Mouse (Mus musculus) liver, embryonic 14.5 days (tissue): ENCODE results near the gene Reep3. TPM values are rescaled to one million over a fixed set of nuclear protein-coding genes. Genes with fewer than 3 reads are reported as not detected.

Source experiments
- ATAC-seq: fragments of 200-750 bp; cut with Nextera tagmentation; 2 replicates; pipeline ENCODE4 v1.8.0; 2017; ENCODE audit warnings: moderate number of reproducible peaks, mild to moderate bottlenecking, moderate library complexity; ENCODE audit not compliant: insufficient read depth
- DNase-seq, 3 experiments: peaks; one replicate each; pipeline ENCODE4 v3.0.0-alpha.2; 2012 to 2013; ENCODE audit warnings: low read depth in 3 of 3, low spot score in 3 of 3
- H3K27ac ChIP-seq: fragments of 300-500 bp; sonication (generic); 2 replicates; pipeline ENCODE4 v1.5.1; 2014; ENCODE audit warnings: moderate library complexity, mild to moderate bottlenecking, control low read depth, inconsistent platforms
- H3K27me3 ChIP-seq: fragments of 300-500 bp; sonication (generic); 2 replicates; pipeline ENCODE4 v1.6.1; 2014; ENCODE audit warnings: mild to moderate bottlenecking, low read length, moderate library complexity; ENCODE audit not compliant: control insufficient read depth, insufficient read depth
- H3K36me3 ChIP-seq: fragments of 300-500 bp; sonication (generic); replicated peaks from 2 replicates; pipeline ENCODE4 v1.6.1; 2014; ENCODE audit warnings: low read depth; ENCODE audit not compliant: control insufficient read depth, insufficient read depth
- H3K4me1 ChIP-seq, 2 experiments: fragments of 200-500 bp in 1 of 2; fragments of 300-500 bp in 1 of 2; sonication (generic) in 1 of 2; replicated peaks; 2 replicates each; pipeline ENCODE4 v1.6.1; 2012 to 2014; ENCODE audit warnings: antibody characterized with exemption in 1 of 2, inconsistent platforms in 1 of 2, low read length in 1 of 2; ENCODE audit not compliant: control insufficient read depth in 2 of 2, insufficient read depth in 2 of 2
- H3K4me2 ChIP-seq: fragments of 300-500 bp; sonication (generic); 2 replicates; pipeline ENCODE4 v1.6.1; 2014; ENCODE audit warnings: low read depth, mild to moderate bottlenecking, control low read depth, moderate library complexity
- H3K4me3 ChIP-seq, 2 experiments: fragments of 200-500 bp in 1 of 2; fragments of 300-500 bp in 1 of 2; sonication (generic) in 1 of 2; 2 replicates each; pipeline ENCODE4 v1.5.1; 2012 to 2014; ENCODE audit warnings: low read depth in 2 of 2, low read length in 2 of 2, mild to moderate bottlenecking in 2 of 2, control low read depth in 1 of 2, inconsistent platforms in 1 of 2, moderate library complexity in 1 of 2; ENCODE audit not compliant: insufficient read depth in 1 of 2
- H3K9ac ChIP-seq: fragments of 300-500 bp; sonication (generic); replicated peaks from 2 replicates; pipeline ENCODE4 v1.6.1; 2014; ENCODE audit warnings: mild to moderate bottlenecking, control low read depth, moderate library complexity
- H3K9me3 ChIP-seq: fragments of 300-500 bp; sonication (generic); 2 replicates; pipeline ENCODE4 v1.6.1; 2016; ENCODE audit warnings: low read length, mixed read lengths; ENCODE audit not compliant: control insufficient read depth
- CTCF ChIP-seq: IDR thresholded peaks from 2 replicates; pipeline ENCODE4 v1.5.1; 2016; ENCODE audit warnings: antibody characterized with exemption, low read depth, control low read depth
- EP300 ChIP-seq: IDR thresholded peaks from 2 replicates; pipeline ENCODE4 v1.6.1; 2016; ENCODE audit warnings: antibody characterized with exemption, low read depth
- WGBS: fragments of 180-500 bp; shearing (Covaris S2); extraction: QIAGEN DNeasy Blood & Tissue Kit; methylation state at CpG from one replicate; pipeline ENCODE4 v1.1.7; 2014; ENCODE audit not compliant: insufficient replicate concordance; 5-methylcytosine and 5-hydroxymethylcytosine counted together
- polyA plus RNA-seq, 2 experiments: library from polyadenylated mRNA; depleted of rRNA in 1 of 2; stranded (reverse) in 1 of 2; unstranded in 1 of 2; fragments of >200 nt; fragmentation: Nextera tagmentation in 1 of 2; extraction: Ambion mirVana in 1 of 2; gene quantifications; 2 replicates each; pipeline versions ENCODE4 v1.2.1 to v1.2.3; 2012 to 2014

Reep3 gene
- polyA plus RNA-seq, 2 experiments = 3.9 to 5.1 TPM

DNA sequence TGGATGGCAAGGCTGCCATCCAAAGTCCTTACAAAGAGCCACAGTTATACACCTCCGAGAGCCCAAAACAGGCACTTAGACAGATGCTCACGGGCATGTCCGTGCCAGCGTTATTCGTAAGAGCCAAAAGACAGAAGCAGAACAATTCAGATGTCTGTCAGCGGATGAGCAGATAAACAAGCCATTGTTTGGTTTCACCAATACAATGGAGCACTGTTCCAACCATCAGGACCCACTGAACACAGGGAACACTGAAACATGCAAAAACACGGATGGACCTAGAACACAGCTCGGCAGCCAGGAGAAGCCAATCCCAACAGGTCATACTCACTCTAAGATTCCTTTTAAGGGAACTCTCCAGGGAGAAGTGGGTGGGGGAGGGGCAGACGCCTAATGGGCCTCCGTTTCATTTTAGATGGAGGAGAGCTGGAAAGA is 35.4 kb downstream of the Reep3 start:
- Histone ChIP-seq H3K9me3 (no peaks in the 10 kb centered on the region), H3K27me3 (no peaks in the 10 kb centered on the region), H3K36me3 (no peaks in the 10 kb centered on the region), H3K4me1 (0 out of 4 replicates have a peak, but pooled peaks cover 0 to 2% of the 10 kb centered on the region in 2 experiments), H3K9ac (no peak overlapping the region), H3K4me2 (no peak overlapping the region), H3K4me3 (no peak overlapping the region), H3K27ac (no peak overlapping the region)
- DNase-seq = no peak
- WGBS = 68% methylated on average over 10 of the region's 10 CpGs
- TF ChIP-seq EP300 (no peak), CTCF (no peak)
- ATAC-seq = no peak

DNA sequence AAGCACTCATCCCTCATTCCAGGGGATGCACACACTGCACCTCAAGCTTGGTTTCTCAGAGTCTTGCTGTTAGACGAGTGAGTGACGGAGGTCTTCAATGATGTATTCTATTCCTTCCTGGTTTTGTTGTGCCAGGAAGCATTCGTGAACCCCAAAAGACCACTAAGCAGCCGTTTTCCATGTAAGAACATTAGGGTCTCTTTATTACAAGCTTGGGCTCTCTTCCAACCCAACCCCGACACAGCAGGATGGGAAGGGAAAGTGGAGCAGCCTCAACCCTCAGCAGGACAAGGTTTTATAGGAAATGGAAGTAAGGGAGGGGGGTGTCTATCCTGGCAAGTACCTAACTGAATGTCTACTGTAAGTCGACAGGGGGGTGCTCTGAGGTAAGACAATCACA is 38.0 kb downstream of the Reep3 start:
- Histone ChIP-seq H3K4me1 (peaks cover 0 to 3% of the 10 kb centered on the region in 2 experiments; a peak in 1 of 4 replicates), H3K36me3 (no peaks in the 10 kb centered on the region), H3K27me3 (no peaks in the 10 kb centered on the region), H3K4me2 (no peak overlapping the region), H3K27ac (no peak overlapping the region), H3K4me3 (no peak overlapping the region), H3K9me3 (no peaks in the 10 kb centered on the region), H3K9ac (no peak overlapping the region)
- 63% methylated on average over 6 of the region's 6 CpGs for WGBS
- TF ChIP-seq EP300 = no peak
- no peak for TF ChIP-seq CTCF
- DNase-seq = no peak
- no peak for ATAC-seq

DNA sequence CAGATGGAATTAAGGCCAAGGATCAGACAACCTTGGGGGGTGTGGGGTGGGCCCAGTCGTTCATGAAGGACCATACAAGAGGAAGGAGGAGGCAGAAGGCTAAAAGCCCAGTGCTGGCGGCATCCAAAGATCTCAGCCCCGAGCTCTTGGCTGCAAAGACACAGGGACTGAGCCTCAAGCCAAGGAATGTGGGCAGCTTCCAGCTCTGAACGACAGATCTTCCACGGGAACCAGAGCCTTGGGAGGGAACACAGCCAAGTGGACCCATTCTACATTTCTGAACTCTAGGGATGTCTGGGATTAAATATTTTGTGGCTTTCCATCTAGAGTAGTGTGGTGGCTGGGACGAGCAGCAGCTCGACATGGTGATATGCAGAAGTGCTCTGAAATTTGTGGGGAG is 38.4 kb downstream of the Reep3 start:
- no peak overlapping the region for H3K27ac ChIP-seq
- 72% methylated on average over 7 of the region's 7 CpGs for WGBS
- no peak for TF ChIP-seq CTCF
- no peak for TF ChIP-seq EP300
- H3K36me3 ChIP-seq = no peaks in the 10 kb centered on the region
- no peak overlapping the region for H3K9ac ChIP-seq
- no peak for ATAC-seq
- no peaks in the 10 kb centered on the region for H3K9me3 ChIP-seq
- no peak overlapping the region for H3K4me3 ChIP-seq
- peaks cover 0 to 3% of the 10 kb centered on the region in 2 experiments; a peak in 1 of 4 replicates for H3K4me1 ChIP-seq
- no peak overlapping the region for H3K4me2 ChIP-seq
- no peaks in the 10 kb centered on the region for H3K27me3 ChIP-seq
- DNase-seq = no peak

DNA sequence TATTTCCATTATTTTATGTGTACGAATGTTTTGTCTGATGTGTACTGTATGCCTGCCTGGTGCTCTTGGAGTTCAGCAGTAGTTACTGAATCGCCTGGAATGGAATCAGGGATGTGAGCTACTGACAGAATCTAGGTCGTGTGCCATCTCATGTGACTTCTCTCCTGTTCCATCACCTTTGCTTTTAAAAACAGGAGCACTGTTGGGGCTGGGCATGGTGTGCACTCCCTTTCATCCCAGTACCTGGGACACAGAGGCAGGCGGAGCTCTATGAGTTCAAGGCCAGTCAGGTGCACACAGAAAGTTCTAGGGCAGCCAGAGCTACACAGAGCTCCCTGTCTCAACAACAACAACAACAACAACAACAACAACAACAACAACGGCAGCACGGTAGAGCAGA is 39.0 kb downstream of the Reep3 start:
- WGBS = 67% methylated on average over 6 of the region's 6 CpGs
- TF ChIP-seq EP300 = no peak
- no peak for TF ChIP-seq CTCF
- no peak overlapping the region for H3K9ac ChIP-seq
- no peaks in the 10 kb centered on the region for H3K9me3 ChIP-seq
- H3K4me3 ChIP-seq = no peak overlapping the region
- no peaks in the 10 kb centered on the region for H3K36me3 ChIP-seq
- H3K4me1 ChIP-seq = peaks cover 0 to 3% of the 10 kb centered on the region in 2 experiments; a peak in 1 of 4 replicates
- no peaks in the 10 kb centered on the region for H3K27me3 ChIP-seq
- ATAC-seq (no peak), DNase-seq (no peak)
- H3K4me2 ChIP-seq = no peak overlapping the region
- no peak overlapping the region for H3K27ac ChIP-seq

DNA sequence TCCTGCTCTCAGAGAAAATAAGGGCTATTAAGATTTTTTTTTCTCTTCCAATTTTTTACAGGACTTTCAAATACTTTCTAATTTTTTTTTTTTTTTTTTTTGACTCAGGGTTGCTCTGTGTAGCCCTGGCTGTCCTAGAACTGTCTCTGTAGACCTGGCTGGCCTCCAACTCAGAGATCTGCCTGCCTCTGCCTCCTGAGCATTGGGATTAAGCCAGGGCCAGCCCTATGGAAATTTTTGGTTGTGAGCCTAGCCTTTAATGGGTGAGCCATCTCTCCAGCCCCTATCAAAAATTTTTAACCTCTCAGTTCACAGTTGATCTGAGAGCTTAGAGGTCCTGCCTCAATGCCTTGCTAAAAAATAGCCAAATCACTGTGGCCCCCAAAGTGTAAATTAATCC is 39.5 kb downstream of the Reep3 start:
- no peak overlapping the region for H3K27ac ChIP-seq
- no peaks in the 10 kb centered on the region for H3K9me3 ChIP-seq
- DNase-seq (no peak), ATAC-seq (no peak)
- H3K4me1 ChIP-seq = peaks cover 0 to 7% of the 10 kb centered on the region in 2 experiments; a peak in 1 of 4 replicates
- H3K27me3 ChIP-seq = no peaks in the 10 kb centered on the region
- TF ChIP-seq EP300 = no peak
- TF ChIP-seq CTCF = no peak
- H3K4me3 ChIP-seq = no peak overlapping the region
- H3K9ac ChIP-seq = no peak overlapping the region
- no peak overlapping the region for H3K4me2 ChIP-seq
- H3K36me3 ChIP-seq = no peaks in the 10 kb centered on the region
